Mouse (Mus musculus) heart, postnatal 0 days (tissue): ENCODE results near the gene Neu1.
"Not testable (repeated sequence)": the region's sequence is repeated elsewhere in the genome, so short reads cannot be mapped to it uniquely, and the experiment has no call there.

Source experiments
- CTCF ChIP-seq: IDR thresholded peaks from 2 replicates; pipeline ENCODE4 v1.5.1; 2016; ENCODE audit warnings: antibody characterized with exemption, control low read depth, low read depth
- EP300 ChIP-seq: IDR thresholded peaks from 2 replicates; pipeline ENCODE4 v1.6.1; 2016; ENCODE audit warnings: antibody characterized with exemption, low read depth

DNA sequence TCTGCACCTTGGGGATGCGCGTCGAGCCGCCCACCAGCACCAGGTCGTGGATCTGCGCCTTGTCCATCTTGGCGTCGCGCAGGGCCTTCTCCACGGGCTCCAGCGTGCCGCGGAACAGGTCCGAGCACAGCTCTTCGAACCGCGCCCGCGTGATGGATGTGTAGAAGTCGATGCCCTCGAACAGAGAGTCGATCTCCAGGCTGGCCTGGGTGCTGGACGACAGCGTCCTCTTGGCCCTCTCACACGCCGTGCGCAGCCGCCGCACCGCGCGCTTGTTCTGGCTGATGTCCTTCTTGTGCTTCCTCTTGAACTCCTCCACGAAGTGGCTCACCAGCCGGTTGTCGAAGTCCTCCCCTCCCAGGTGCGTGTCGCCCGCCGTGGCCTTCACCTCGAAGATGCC is 26.9 kb downstream of the Neu1 start:
- not testable (repeated sequence) for TF ChIP-seq CTCF, EP300
